Mouse (Mus musculus) MEL (cell line): ENCODE results near the gene Amhr2.

Experiments
- CTCF ChIP-seq, 3 experiments: IDR thresholded peaks in 2 of 3; conservative IDR thresholded peaks in 1 of 3; 2 replicates each; pipeline ENCODE4 v1.5.1; 2011 to 2012; ENCODE audit warnings: low read length in 3 of 3, low read depth in 2 of 3, mild to moderate bottlenecking in 2 of 3, improper control_type of control experiment in 1 of 3, inconsistent platforms in 1 of 3, mixed read lengths in 1 of 3, moderate library complexity in 1 of 3; ENCODE audit not compliant: control insufficient read depth in 1 of 3, insufficient read depth in 1 of 3, poor library complexity in 1 of 3, severe bottlenecking in 1 of 3
- EP300 ChIP-seq, 2 experiments: IDR thresholded peaks; 2 replicates each; pipeline ENCODE4 v1.6.1; 2011; ENCODE audit warnings: improper control_type of control experiment in 2 of 2, low read length in 2 of 2, low read depth in 1 of 2, mild to moderate bottlenecking in 1 of 2
- GABPA ChIP-seq: IDR thresholded peaks from 2 replicates; pipeline ENCODE4 v1.6.1; 2012; ENCODE audit warnings: low read depth, mild to moderate bottlenecking, inconsistent platforms, low read length, improper control_type of control experiment, moderate library complexity
- MYC ChIP-seq: IDR thresholded peaks from 2 replicates; pipeline ENCODE4 v1.6.1; 2011; ENCODE audit warnings: low read depth, mild to moderate bottlenecking, low read length, improper control_type of control experiment, moderate library complexity
- POLR2A ChIP-seq, 2 experiments: IDR thresholded peaks; 2 replicates each; pipeline ENCODE4 v1.6.1; 2011 to 2012; ENCODE audit warnings: low read length in 2 of 2, mild to moderate bottlenecking in 2 of 2, control low read depth in 1 of 2, improper control_type of control experiment in 1 of 2, low read depth in 1 of 2, moderate library complexity in 1 of 2; ENCODE audit not compliant: control insufficient read depth in 1 of 2, insufficient read depth in 1 of 2, poor library complexity in 1 of 2
- UBTF ChIP-seq: IDR thresholded peaks from 2 replicates; pipeline ENCODE4 v1.6.1; 2012; ENCODE audit warnings: low read depth, mild to moderate bottlenecking, inconsistent platforms, low read length, improper control_type of control experiment, moderate library complexity, borderline replicate concordance; ENCODE audit not compliant: insufficient read depth
- USF1 ChIP-seq: IDR thresholded peaks from 2 replicates; pipeline ENCODE4 v1.6.1; 2014; ENCODE audit warnings: low read depth, mild to moderate bottlenecking, inconsistent platforms, low read length, improper control_type of control experiment, moderate library complexity

DNA sequence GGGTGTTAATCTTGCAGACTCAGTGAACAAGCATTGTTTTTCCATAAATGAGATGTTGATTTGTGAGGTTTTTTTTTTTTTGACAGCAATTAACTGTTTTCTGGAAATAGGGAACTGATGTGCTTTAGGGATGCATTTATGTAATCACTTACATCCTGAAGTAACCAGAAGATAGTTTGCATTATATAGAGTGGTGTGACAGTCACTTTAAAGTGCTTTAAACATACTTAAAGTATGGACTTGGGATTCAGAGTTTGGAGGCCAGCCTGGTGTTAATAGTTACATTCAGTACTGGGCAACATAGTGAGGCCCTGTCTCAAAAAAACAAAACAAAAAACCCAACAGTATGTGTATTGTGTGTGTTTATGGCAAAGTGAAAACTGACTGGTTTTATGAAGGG is 26.6 kb downstream of the Amhr2 start:
- no peak for TF ChIP-seq CTCF (IDR thresholded peaks at IDR 0.05 in 2 of 3, conservative IDR thresholded peaks at IDR 0.05 in 1 of 3; ENCODE audit: control insufficient read depth in 1 of 3, insufficient read depth in 1 of 3, low read depth in 2 of 3, low read length in 3 of 3, poor library complexity in 1 of 3, severe bottlenecking in 1 of 3)
- no peak for TF ChIP-seq POLR2A (IDR thresholded peaks at IDR 0.05; ENCODE audit: control insufficient read depth in 1 of 2, insufficient read depth in 1 of 2, low read depth in 1 of 2, low read length in 2 of 2, poor library complexity in 1 of 2)
- TF ChIP-seq GABPA, result no peak
- no peak for TF ChIP-seq UBTF
- no peak for TF ChIP-seq MYC
- no peak; a peak in 1 of 4 replicates for TF ChIP-seq EP300 (IDR thresholded peaks at IDR 0.05; ENCODE audit: low read depth in 1 of 2, low read length in 2 of 2)
- no peak for TF ChIP-seq USF1
